Mouse (Mus musculus) layer of hippocampus, adult 8-10 months (tissue): ENCODE measurements around the gene Kif19a. TPM values are rescaled to one million over a fixed set of nuclear protein-coding genes. Genes with fewer than 3 reads are reported as not detected.

Experiments
- DNase-seq, 2 experiments: peaks; one replicate each; pipeline ENCODE4 v3.0.0; 2022; ENCODE audit warnings: low spot score in 2 of 2
- total RNA-seq, 4 experiments: library from RNA; stranded (reverse); gene quantifications; 2 replicates each; pipeline ENCODE4 v1.2.4; 2022

The Kif19a gene
- total RNA-seq, 4 experiments from 2014 or later = 2.7 to 4.5 (median 3.8) TPM

DNA sequence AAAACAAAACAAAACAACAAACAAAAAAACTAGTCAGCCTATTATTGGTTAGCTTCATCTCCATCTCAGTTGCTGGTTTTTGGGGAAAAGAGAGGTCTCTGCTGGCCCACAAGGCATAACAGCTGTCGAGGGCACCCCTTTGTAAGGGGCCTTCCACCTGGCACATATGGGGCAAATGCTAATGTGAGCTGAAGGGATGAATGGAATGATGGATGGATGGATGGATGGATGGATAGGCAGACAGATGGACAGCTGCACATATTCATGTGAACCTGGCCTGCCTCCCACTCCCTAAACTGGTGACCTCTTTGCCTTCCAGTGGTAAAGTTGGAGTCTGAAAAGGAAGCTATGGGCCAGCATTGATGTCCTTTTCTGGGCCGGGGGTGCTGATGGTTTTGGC lies 41.8 kb downstream of the Kif19a start:
- DNase-seq = no peak

DNA sequence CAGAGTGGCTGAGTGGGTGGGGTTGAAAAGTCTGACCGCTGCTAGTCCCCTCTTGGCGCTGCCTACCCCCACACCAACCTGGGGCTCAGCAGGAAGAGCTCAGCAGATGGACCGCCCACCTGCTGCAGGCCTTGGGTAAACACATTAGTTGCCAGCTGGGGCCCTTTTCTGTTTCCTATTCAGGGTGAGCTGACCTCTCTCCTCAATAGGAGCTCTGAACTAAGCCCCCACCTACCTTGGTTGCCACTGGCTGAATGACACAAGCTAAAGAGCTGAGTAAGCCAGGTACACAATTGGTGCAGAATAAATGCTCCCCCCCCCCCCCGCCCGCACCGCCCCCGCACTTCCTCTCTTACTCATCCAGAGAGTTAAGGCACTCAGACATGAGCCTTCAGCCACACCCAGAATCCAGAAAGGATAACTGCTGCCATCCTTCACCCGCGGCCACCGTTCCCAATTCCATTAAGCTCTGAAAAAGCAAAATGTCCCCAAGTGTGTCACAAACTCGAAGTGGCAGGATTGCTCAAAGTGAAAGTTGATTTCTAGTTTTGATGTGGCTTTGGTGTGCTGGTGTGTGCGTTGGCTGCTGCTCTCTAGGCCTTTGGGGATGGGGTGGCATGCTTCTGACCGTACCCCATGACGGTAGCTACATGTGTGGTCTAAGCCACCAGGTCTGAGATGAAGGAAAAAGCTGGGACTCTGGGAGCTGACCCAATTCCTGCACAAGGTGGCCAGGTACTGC lies 42.7 kb downstream of the Kif19a start:
- DNase-seq = no peak

DNA sequence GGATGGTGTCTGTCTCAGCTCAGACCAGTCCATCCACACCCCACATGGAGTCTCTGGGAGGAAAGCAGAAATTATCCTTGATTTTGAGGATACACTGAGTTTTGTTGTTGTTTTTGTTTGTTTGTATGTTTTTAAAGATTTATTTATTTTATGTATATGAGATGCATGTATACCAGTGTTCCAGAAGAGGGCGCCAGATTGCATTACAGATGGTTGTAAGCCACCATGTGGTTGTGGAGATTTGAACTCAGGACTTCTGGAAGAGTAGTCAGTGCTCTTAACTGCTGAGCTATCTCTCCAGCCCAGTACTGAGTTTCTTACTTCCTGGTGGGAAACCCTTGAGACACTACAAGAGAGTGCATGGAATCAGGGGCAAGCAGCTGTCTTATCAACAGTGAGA lies 44.2 kb downstream of the Kif19a start:
- DNase-seq = no peak

GRCm38 (mm10) chr11:114810344-114810743 lies 45.2 kb downstream of the Kif19a start:
- no peak for DNase-seq

GRCm38 (mm10) chr11:114812731-114813240 lies 47.6 kb downstream of the Kif19a start:
- DNase-seq = peak; percentile 76 to 92

GRCm38 (mm10) chr11:114814873-114815592 lies 49.8 kb downstream of the Kif19a start:
- DNase-seq = no peak

DNA sequence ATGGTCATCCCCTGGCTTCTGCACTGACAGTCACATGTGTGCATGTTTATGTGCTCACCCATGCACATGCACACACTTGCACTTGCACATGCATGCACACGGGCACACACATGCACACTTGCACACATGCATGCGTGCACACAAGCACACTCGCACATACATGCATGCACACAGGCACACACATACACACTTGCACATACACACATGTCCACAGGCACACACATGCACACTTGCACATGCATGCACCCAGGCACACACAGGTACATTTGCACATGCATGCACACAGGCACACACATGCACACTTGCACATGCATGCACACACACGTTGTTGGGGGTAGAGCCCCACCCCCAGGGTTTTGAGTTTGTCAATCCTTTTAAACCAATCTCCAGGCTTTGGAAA lies 51.7 kb downstream of the Kif19a start:
- no peak for DNase-seq

DNA sequence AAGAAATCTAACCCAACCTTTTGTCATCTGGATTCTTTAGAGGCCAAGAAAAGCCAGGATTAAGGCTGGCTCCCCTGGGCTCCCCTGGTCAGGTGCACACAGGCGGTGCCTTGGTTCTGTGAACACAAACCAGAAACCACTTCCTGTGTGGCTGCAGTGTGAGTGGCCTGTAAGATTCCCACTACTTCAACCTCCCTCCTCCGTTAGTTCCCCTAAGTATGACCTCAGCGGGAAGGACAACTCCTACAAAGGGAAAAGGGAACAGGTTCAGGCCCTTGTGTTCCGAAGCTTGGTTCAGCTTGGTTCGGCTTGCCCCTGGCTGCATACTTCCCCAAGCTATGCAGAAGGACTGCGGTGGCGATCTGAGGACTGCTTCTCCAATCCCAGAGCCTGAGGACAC lies 53.0 kb downstream of the Kif19a start:
- DNase-seq = no peak

DNA sequence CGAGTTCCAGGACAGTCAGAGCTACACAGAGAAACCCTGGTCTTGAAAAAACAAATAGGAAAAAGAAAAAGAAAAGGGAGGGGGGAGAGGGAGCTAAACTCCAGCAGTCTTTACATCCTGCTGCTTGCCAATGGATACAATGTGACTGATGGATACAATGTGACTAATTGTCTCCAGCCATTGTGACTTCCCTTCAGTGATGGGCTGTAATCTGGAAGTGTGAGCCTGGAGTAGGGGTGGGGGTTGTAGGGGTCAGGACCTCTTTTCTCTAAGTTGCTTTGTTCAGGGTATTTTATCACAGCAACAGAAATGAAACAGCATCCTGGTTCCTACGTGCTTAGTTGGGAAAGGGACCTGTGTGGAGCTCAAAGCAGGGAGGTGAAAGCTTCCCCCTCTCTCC lies 53.9 kb downstream of the Kif19a start:
- no peak for DNase-seq

GRCm38 (mm10) chr11:114820444-114820843 lies 55.3 kb downstream of the Kif19a start:
- no peak for DNase-seq

DNA sequence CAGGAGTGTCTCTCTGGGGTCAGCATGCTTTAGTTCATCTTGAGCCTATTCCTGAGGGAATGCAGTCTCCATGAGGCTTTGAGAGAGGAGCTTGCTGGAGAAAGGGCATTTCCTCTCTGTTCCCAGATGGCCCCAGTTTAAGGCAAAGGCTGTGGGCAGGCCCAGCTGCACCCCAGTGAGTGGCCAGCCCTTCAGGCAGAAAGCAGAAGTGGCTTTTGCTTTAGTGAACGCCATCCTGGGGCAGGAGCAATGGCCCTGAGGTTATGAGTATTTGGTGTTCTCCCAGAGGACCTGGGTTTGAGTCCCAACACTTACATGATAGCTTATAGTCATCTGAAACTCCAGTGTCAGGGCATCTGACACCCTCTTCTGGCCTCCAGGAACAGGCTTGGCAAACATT lies 56.1 kb downstream of the Kif19a start:
- no peak for DNase-seq

DNA sequence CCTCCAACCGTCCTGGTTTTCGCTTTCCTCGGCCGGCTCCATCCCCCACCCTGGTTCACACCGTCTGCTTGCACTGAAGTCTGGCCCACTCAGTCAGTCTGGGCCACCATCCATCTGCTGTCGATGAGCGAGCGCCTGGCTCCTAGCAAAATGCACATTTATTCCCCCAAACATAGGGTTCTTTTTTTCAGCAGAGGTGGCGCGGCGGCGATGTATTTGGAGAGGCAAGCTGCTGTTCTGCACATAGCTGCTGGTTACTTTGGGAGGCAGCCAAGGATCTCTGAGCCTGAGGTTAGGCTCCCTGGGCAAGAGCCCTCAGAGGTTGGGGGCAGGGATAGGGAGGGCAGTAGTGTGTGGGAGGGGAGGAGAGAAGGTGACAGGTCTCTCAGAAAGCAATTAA lies 57.5 kb downstream of the Kif19a start:
- DNase-seq = peak; percentile 81 to 86

GRCm38 (mm10) chr11:114823199-114823725 lies 58.1 kb downstream of the Kif19a start:
- DNase-seq = no peak

- no peak for DNase-seq
These were observed 61.5 kb downstream of the Kif19a start for GRCm38 (mm10) chr11:114826686-114827085.

GRCm38 (mm10) chr11:114829499-114830432 lies 64.6 kb downstream of the Kif19a start:
- DNase-seq = no peak

DNA sequence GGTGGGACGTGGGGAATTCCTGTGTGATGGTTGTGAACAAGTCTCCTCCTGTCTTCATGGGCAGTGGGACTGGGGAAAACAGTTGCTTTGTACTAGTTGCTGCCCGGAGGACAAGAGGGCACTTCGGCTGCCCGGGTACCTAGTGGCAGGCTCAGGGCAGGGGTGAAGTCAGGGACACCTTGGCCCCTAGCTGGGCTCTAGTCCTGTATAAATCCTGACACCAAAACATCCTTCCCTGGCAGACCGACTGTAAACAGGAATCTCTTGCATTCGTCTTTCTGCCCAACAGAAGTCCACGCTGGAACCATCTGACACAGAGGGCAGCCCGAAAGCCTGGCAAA lies 65.2 kb downstream of the Kif19a start:
- no peak for DNase-seq

GRCm38 (mm10) chr11:114833166-114833565 lies 68.0 kb downstream of the Kif19a start:
- no peak for DNase-seq
